Mouse (Mus musculus): ENCODE results near the gene Masp2.

DNA sequence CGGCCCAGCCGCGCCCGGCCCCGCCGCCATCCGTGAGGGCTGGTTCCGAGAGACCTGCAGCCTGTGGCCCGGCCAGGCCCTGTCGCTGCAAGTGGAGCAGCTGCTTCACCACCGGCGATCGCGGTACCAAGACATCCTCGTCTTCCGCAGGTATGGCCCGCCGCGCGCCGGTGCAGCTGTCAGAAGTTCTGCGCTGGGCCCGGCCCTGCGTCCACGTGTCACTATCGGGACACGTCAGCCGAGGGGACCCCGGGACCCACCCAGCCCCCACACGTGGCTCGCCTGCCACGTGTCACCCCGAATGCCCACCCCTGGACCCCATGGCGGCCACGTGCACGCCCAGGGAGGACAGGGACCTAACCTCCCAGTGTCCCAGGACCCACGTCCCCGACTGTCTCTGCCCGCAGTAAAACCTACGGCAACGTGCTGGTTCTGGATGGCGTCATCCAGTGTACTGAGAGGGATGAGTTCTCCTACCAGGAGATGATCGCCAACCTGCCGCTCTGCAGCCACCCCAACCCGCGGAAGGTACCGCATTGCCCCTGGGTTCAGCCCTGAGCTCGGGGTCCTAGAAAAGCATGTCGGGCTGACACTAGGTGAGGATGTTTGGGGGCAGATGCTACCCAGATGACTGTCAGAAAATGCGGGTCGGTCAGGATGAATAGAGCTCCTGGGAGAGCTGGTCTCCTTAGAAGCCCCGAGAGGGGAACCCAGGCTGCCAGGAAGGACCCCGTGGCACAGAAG is 10.5 kb upstream of the Masp2 start:
- TF ChIP-seq CTCF (IDR thresholded peaks at IDR 0.05) (no peak), EP300 (IDR thresholded peaks at IDR 0.05) (no peak)
